Mouse (Mus musculus) forelimb bud, embryonic 11.5 days (tissue): ENCODE measurements around the gene Atp1b1.

ENCODE experiments used
- DNase-seq: peaks from one replicate; pipeline ENCODE4 v3.0.0-alpha.2; 2012; ENCODE audit warnings: low read depth, low spot score

Gene Atp1b1

DNA sequence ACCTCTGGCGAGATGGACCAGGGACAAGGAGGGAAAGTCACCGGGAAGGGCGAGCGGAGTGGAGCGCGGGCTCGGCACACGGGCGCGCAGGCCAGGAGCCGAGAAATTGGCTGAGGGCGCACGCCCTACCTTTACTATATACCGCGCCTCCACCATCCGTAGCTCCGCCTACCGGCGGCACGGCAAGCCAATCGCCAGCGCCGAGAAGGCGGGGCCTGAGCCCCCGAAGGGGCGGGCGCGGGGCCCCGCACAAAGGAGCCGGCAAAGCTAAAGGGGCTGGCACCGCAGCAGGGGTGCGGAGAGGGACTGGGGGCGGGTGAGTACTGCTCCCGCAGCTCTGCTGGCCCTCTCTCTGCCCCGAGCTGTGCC is at the start of gene Atp1b1:
TSS of gene Atp1b1 (minus strand) at position 111 of the 369 bp plus-strand sequence.
- DNase-seq: peak; percentile 83

DNA sequence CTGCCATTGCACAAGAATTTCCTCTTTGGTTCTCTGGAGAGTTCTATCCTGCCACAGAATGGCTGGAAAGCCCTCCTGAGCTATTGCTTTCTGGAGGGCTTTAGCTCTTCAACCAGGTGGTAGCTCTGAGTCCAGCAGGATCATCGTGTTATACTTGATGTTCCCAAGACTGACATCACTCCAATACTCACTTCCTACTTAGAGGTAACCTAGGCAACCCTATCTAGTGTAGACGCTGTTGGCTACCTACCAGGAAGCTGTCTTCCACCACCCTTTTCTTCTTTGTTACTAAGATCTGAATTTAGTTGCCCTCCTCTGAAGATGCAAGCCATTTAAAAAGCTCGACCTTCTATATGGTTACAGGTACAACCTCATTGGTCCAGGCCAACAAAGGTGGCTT is 46.9 kb upstream of the Atp1b1 start:
- DNase-seq: no peak

GRCm38 (mm10) chr1:164503140-164503730 is 45.1 kb upstream of the Atp1b1 start:
- no peak for DNase-seq

DNA sequence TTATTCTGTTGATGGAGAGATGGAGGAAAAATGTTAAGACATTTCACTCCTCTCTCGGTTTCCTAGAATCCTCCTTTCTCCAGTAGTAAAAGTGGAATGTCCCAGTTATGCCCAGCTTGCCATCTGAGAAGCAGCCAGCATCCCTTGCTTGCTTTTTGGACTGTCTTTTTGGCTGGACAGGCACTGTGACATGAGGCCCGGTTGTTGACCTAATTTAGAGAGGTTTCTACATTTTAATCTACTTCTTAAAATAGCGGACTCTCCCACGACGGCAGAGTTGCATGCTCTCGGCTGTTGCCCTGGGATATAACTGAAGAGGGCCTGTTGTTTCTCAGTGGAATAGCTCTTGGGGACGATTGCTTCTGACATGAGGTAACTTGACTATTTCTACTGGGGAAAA is 44.1 kb upstream of the Atp1b1 start:
- DNase-seq: no peak

GRCm38 (mm10) chr1:164494741-164495512 is 36.8 kb upstream of the Atp1b1 start:
- DNase-seq: no peak

GRCm38 (mm10) chr1:164494215-164494614 is 36.1 kb upstream of the Atp1b1 start:
- DNase-seq: no peak

GRCm38 (mm10) chr1:164493042-164493705 is 35.0 kb upstream of the Atp1b1 start:
- no peak for DNase-seq

- no peak for DNase-seq
These were observed 34.3 kb upstream of the Atp1b1 start for GRCm38 (mm10) chr1:164492476-164492875.

DNA sequence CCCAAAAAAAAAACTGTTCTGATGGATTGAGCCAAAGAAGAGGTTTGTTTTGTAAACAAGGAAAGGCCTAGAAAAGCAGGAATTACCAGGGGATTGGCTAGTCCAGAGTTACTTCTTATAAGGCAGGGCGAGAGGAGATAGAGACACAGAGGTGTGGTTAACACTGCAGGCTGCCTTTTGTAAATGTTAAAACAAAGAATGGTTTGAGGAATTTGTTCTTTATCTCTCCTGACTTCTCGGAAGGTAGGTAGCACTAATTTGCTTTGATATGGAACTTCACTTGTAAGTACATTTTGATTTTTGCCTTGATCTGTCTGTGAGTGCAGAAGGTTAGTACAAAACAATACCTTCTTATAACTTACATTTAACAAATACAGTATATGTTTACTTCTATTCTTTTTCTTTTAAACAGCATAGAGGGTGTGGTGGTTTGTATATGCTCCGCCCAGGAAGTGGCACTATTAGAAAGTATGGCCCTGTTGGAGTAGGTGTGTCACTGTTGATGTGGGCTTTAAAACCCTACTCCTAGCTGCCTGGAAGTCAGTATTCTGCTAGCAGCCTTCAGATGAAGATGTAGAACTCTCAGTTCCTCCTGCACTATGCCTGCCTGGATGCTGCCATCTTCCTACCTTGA is 31.9 kb upstream of the Atp1b1 start:
- DNase-seq: no peak

GRCm38 (mm10) chr1:164483728-164484127 is 25.6 kb upstream of the Atp1b1 start:
- DNase-seq: no peak

DNA sequence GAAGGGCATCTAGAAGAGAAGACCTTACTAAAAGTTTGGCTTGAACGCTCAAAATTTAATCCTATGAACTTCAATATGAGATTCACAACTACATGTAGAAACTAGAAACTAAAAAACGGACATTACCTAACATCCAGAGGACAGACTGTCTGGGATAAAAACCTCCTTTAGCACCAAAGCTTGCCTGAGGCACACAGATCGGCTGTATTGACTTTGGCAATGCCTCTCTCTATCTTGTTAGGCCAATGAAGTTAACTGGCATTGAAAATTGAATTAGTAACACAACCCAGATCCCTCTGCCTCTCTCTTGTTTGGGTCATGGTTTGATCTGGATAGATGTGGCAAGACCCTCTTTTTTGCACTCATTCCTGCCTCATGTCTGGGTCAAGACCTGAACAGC is 24.7 kb upstream of the Atp1b1 start:
- DNase-seq: no peak

DNA sequence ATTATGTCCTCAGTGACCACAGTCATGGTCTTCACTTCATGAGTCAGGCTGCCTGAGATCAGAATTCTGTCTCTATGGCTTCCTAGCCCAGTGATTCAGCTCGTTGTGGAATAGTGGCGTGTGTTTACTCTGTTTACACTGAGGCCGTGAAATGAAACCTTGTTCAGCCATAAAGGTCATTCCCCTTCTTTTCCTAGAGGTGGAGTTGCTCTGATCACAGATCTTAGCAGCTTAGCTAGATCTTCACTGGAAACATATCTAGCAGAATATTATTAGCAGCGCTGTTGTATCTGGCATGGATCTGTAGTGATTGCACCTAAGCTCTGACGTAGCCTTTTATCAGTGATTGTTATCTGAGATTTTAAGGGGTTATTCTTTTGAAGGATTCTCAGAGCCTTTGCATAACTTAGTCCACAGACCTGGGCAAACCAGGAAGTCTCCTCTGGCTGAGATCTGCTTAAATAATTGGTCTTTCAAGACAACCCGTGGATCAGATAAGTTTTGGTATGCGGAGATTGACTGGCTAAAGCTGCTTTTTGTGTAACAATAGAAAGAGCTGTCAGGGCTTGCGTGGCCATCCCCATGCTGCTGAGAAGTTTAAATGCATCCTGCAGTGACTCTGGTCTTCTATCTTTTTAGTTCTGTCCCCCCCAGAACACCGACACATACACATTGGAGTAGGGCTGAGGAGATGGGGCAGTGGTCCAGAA is 23.6 kb upstream of the Atp1b1 start:
- DNase-seq: no peak

DNA sequence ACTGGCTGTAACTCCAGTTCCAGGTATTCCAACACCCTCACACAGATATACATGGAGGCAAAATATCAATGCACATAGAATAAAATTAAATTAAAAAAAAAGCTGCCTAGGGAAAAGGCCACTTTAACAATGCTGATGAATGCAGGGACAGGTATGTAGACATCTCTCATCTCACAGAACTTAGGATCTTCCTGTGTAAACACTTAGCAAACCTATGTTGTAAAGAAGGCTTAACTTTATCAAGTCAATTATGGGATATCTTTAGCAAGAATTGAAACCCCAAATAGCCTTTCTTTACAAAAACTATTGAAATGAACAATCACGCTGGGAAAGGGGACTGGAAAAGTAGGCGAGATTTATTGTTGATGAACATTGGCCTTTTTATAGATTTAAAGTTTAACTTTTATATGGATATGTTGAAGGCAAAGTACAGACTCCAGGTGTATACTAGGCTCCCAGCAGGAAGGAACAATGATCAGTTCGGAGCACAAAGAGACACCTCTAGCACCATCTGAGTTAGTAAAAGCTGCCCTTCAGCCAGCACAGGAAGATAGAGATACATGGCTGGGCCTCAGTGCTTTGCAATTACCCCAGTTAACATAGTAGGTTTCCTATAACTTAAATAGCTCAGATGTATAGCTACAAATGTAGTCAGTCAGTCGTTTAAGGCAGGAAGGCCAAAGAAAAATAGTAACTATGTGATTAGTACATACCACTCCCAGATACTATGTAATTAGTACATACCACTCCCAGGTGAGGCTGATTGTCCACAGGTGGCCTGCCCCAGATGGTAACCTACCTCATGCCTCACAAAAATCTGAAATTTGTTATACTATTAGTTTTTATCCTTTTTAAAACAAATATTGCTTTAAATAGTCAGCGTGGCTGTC is 22.8 kb upstream of the Atp1b1 start:
- no peak for DNase-seq

DNA sequence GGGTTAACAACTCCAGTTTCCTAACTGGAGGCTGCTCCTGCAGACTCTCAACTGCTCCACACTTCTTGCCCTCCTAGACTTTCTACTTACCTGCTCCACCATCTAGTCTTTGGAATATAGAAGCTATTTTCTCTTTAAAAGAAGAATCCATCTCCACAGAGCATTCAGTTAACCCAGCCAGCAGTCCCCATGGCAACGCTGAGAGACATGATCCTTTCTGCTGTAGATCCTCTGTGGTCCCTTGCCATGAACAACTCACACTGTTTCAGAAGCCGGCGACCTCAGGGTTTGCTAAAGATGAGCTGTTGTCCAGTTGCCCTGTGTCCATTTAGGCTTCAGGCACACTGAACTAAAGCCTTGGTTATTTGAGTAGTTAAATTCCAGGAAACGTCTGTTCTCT is 17.7 kb upstream of the Atp1b1 start:
- no peak for DNase-seq

GRCm38 (mm10) chr1:164474778-164475511 is 16.8 kb upstream of the Atp1b1 start:
- DNase-seq: no peak

GRCm38 (mm10) chr1:164474310-164474709 is 16.2 kb upstream of the Atp1b1 start:
- DNase-seq: no peak

DNA sequence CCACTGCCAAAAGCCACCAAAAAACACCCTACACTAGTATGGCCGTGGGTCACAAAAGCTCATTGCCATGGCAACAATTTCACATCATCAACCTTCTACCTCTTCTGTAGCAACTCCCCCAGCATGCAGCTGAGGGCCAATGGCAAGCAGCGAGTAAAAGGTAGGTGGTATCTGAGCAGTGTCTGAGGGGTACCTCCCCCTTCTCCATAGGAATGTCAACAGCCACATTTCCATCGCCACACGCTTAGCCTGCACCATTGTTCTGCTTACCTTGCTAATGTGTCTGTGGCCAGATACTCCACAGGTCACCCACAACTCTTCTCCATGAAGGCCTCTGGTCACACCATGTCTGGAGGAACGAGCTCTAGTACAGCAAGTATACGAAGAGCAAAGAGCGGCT is 15.2 kb upstream of the Atp1b1 start:
- DNase-seq: no peak

- no peak for DNase-seq
These were observed 13.5 kb upstream of the Atp1b1 start for GRCm38 (mm10) chr1:164471632-164472031.

DNA sequence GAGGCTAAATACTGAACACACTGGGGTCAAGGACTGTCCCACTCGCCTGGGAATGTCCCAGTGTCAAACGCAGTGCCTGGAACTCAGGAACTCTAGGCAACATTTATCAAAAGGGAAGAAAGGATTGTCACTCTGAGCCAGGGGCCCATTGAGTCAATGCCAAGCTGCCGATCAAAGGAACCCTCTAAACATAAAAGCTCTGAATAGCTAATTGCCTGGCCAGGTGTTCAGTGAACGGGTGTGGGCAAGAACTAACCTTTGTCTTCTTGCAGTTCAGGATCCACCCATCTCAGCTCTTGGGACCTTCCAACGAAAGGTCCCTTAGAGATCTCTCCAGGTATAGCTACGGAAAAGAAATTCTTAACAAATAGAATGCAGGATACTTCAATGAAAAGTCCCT is 12.8 kb upstream of the Atp1b1 start:
- no peak for DNase-seq

- no peak for DNase-seq
These were observed 10.2 kb upstream of the Atp1b1 start for GRCm38 (mm10) chr1:164468329-164468728.
